Mouse (Mus musculus): ENCODE results near the gene Rnaseh2b. TPM values are rescaled to one million over a fixed set of nuclear protein-coding genes. Genes with fewer than 3 reads are reported as not detected.

The Rnaseh2b gene
- 61.0 and 64.9 TPM in 2 replicates for polyA plus RNA-seq (2015; fragmentation: Nextera tagmentation; extraction: Ambion mirVana)

- Histone ChIP-seq H3K36me3 (ENCODE audit: insufficient read depth, low read length) (no peaks in the 10 kb centered on the region), H3K4me2 (ENCODE audit: low read length) (peak within 1 kb of the TSS; percentile 91), H3K4me1 (replicated peaks; ENCODE audit: insufficient read depth, low read length) (peaks cover 6% of the 10 kb centered on the region; the same call in 1 of the 2 replicates), H3K27me3 (ENCODE audit: insufficient read depth, low read length) (no peaks in the 10 kb centered on the region), H3K9ac (ENCODE audit: low read depth, low read length) (peak within 1 kb of the TSS; percentile 54), H3K27ac (peak within 1 kb of the TSS; percentile 15; the same call in 1 of the 2 replicates), H3K9me3 (replicated peaks; ENCODE audit: low read length) (no peaks in the 10 kb centered on the region), H3K4me3 (replicated peaks; ENCODE audit: low read depth, low read length) (peak within 1 kb of the TSS; percentile 35)
- under 1% methylated on average over 54 of the region's 60 CpGs for WGBS
- ATAC-seq (replicated peaks; ENCODE audit: low FRiP score, low read depth) (peak; percentile 70), DNase-seq (ENCODE audit: low spot score) (peak; percentile 47)
- TF ChIP-seq CTCF (IDR thresholded peaks at IDR 0.05; ENCODE audit: low read depth), result no peak
Observed at GRCm38 (mm10) chr14:62292488-62293339, at the start of gene Rnaseh2b, which contains the start of gene Dleu7. Gene Rnaseh2b (plus strand): TSS chr14:62292589. Gene Dleu7 (minus strand): TSS chr14:62293047.

- TF ChIP-seq CTCF (IDR thresholded peaks at IDR 0.05; ENCODE audit: low read depth), result no peak
- ATAC-seq (replicated peaks; ENCODE audit: low FRiP score, low read depth), result no peak
- 77% methylated on average over 2 of the region's 2 CpGs for WGBS
- no peaks in the 10 kb centered on the region for H3K4me1 ChIP-seq (replicated peaks; ENCODE audit: insufficient read depth, low read length)
- no peaks in the 10 kb centered on the region for H3K27me3 ChIP-seq (ENCODE audit: insufficient read depth, low read length)
- no peaks in the 10 kb centered on the region for H3K36me3 ChIP-seq (ENCODE audit: insufficient read depth, low read length)
- no peak overlapping the region for H3K4me3 ChIP-seq (replicated peaks; ENCODE audit: low read depth, low read length)
- DNase-seq (ENCODE audit: low spot score), result no peak
- H3K4me2 ChIP-seq (ENCODE audit: low read length), result no peak overlapping the region
- no peak overlapping the region for H3K27ac ChIP-seq
- H3K9me3 ChIP-seq (replicated peaks; ENCODE audit: low read length), result no peaks in the 10 kb centered on the region
- H3K9ac ChIP-seq (ENCODE audit: low read depth, low read length), result no peak overlapping the region
Observed at GRCm38 (mm10) chr14:62243530-62243929, 48.9 kb upstream of the Rnaseh2b start.

GRCm38 (mm10) chr14:62245557-62245956 is 46.8 kb upstream of the Rnaseh2b start:
- Histone ChIP-seq H3K27ac (no peak overlapping the region), H3K4me2 (ENCODE audit: low read length) (no peak overlapping the region), H3K4me3 (replicated peaks; ENCODE audit: low read depth, low read length) (no peak overlapping the region), H3K4me1 (replicated peaks; ENCODE audit: insufficient read depth, low read length) (no peaks in the 10 kb centered on the region), H3K9ac (ENCODE audit: low read depth, low read length) (no peak overlapping the region), H3K27me3 (ENCODE audit: insufficient read depth, low read length) (no peaks in the 10 kb centered on the region), H3K9me3 (replicated peaks; ENCODE audit: low read length) (no peaks in the 10 kb centered on the region), H3K36me3 (ENCODE audit: insufficient read depth, low read length) (no peaks in the 10 kb centered on the region)
- ATAC-seq (replicated peaks; ENCODE audit: low FRiP score, low read depth) (no peak), DNase-seq (ENCODE audit: low spot score) (peak; percentile 49)
- no peak for TF ChIP-seq CTCF (IDR thresholded peaks at IDR 0.05; ENCODE audit: low read depth)
- WGBS, result 12% methylated on average over 4 of the region's 4 CpGs

- no peak for ATAC-seq (replicated peaks; ENCODE audit: low FRiP score, low read depth)
- 64% methylated on average over 7 of the region's 7 CpGs for WGBS
- no peak overlapping the region for H3K4me3 ChIP-seq (replicated peaks; ENCODE audit: low read depth, low read length)
Observed at GRCm38 (mm10) chr14:62248345-62248744, 44.0 kb upstream of the Rnaseh2b start.

GRCm38 (mm10) chr14:62248796-62249195 is 43.6 kb upstream of the Rnaseh2b start:
- H3K9me3 ChIP-seq (replicated peaks; ENCODE audit: low read length), result no peaks in the 10 kb centered on the region
- H3K4me1 ChIP-seq (replicated peaks; ENCODE audit: insufficient read depth, low read length), result no peaks in the 10 kb centered on the region
- TF ChIP-seq CTCF (IDR thresholded peaks at IDR 0.05; ENCODE audit: low read depth), result 0 out of 2 replicates have a peak, but pooled peaks have one; percentile 14
- ATAC-seq (replicated peaks; ENCODE audit: low FRiP score, low read depth) (no peak), DNase-seq (ENCODE audit: low spot score) (no peak)
- H3K36me3 ChIP-seq (ENCODE audit: insufficient read depth, low read length), result no peaks in the 10 kb centered on the region
- H3K9ac ChIP-seq (ENCODE audit: low read depth, low read length), result no peak overlapping the region
- 72% methylated on average over 10 of the region's 10 CpGs for WGBS
- no peaks in the 10 kb centered on the region for H3K27me3 ChIP-seq (ENCODE audit: insufficient read depth, low read length)
- H3K4me2 ChIP-seq (ENCODE audit: low read length), result no peak overlapping the region
- no peak overlapping the region for H3K4me3 ChIP-seq (replicated peaks; ENCODE audit: low read depth, low read length)
- no peak overlapping the region for H3K27ac ChIP-seq

More at GRCm38 (mm10) chr14:62248345-62248744, 44.0 kb upstream of the Rnaseh2b start:
- H3K36me3 ChIP-seq (ENCODE audit: insufficient read depth, low read length), result no peaks in the 10 kb centered on the region
- H3K9ac ChIP-seq (ENCODE audit: low read depth, low read length), result no peak overlapping the region
- no peaks in the 10 kb centered on the region for H3K9me3 ChIP-seq (replicated peaks; ENCODE audit: low read length)
- no peak for DNase-seq (ENCODE audit: low spot score)
- no peak overlapping the region for H3K27ac ChIP-seq
- H3K4me2 ChIP-seq (ENCODE audit: low read length), result no peak overlapping the region
- H3K4me1 ChIP-seq (replicated peaks; ENCODE audit: insufficient read depth, low read length), result no peaks in the 10 kb centered on the region
- no peaks in the 10 kb centered on the region for H3K27me3 ChIP-seq (ENCODE audit: insufficient read depth, low read length)
- no peak for TF ChIP-seq CTCF (IDR thresholded peaks at IDR 0.05; ENCODE audit: low read depth)

GRCm38 (mm10) chr14:62249251-62249650 is 43.1 kb upstream of the Rnaseh2b start:
- Histone ChIP-seq H3K9ac (ENCODE audit: low read depth, low read length) (no peak overlapping the region), H3K4me3 (replicated peaks; ENCODE audit: low read depth, low read length) (no peak overlapping the region), H3K4me1 (replicated peaks; ENCODE audit: insufficient read depth, low read length) (no peaks in the 10 kb centered on the region), H3K9me3 (replicated peaks; ENCODE audit: low read length) (no peaks in the 10 kb centered on the region), H3K27me3 (ENCODE audit: insufficient read depth, low read length) (no peaks in the 10 kb centered on the region), H3K27ac (no peak overlapping the region), H3K4me2 (ENCODE audit: low read length) (no peak overlapping the region), H3K36me3 (ENCODE audit: insufficient read depth, low read length) (no peaks in the 10 kb centered on the region)
- WGBS, result 86% methylated on average over 2 of the region's 2 CpGs
- no peak for ATAC-seq (replicated peaks; ENCODE audit: low FRiP score, low read depth)
- no peak for TF ChIP-seq CTCF (IDR thresholded peaks at IDR 0.05; ENCODE audit: low read depth)
- DNase-seq (ENCODE audit: low spot score), result no peak

Measured in kidney, postnatal 0 days (tissue).